In genomic region chr2:90726818-90727217, GRCm38 (mm10) we compare ENCODE assay signal across 30 mouse cellular contexts. TPM values are rescaled to one million over a fixed set of nuclear protein-coding genes. Genes with fewer than 3 reads are reported as not detected.
"Had no signal": no experiment of that assay in that cellular context is flagged by ENCODE, and none has a peak within 500 bp of the region (broad histone marks: within the 10 kb centered on the region; RNA-seq: fewer than 3 reads in every experiment).

No protein-coding gene starts in this region.

- DNase-seq: left cerebral cortex, postnatal 4 days; liver, embryonic 13.5 days; liver, postnatal 0 days; lung, adult 18-20 months; lung, adult 2 months; lung, embryonic 14.5 days; lung, postnatal 10 days; lung, postnatal 14 days; lung, postnatal 36 days; lung, postnatal 4 days; midbrain, embryonic 14.5 days had no signal

- H3K4me2 ChIP-seq: limb, embryonic 12.5 days; limb, embryonic 13.5 days; limb, embryonic 15.5 days; liver, embryonic 11.5 days; liver, embryonic 13.5 days; liver, embryonic 15.5 days; lung, embryonic 14.5 days; lung, embryonic 15.5 days; midbrain, embryonic 11.5 days; midbrain, embryonic 12.5 days; midbrain, embryonic 13.5 days; midbrain, embryonic 15.5 days; neural tube, embryonic 12.5 days had no signal

- H3K9me3 ChIP-seq: limb, embryonic 10.5 days; limb, embryonic 12.5 days; limb, embryonic 13.5 days; limb, embryonic 15.5 days; liver, embryonic 13.5 days; liver, embryonic 15.5 days; lung, embryonic 15.5 days; megakaryocyte, embryonic 14.5 days; midbrain, embryonic 10.5 days; midbrain, embryonic 12.5 days; midbrain, embryonic 13.5 days; midbrain, embryonic 15.5 days; neural tube, embryonic 12.5 days had no signal

- H3K27me3 ChIP-seq: limb, embryonic 12.5 days; limb, embryonic 13.5 days; limb, embryonic 15.5 days; liver, embryonic 13.5 days; liver, embryonic 15.5 days; lung, embryonic 15.5 days; megakaryocyte, embryonic 14.5 days; midbrain, embryonic 12.5 days; midbrain, embryonic 13.5 days; midbrain, embryonic 15.5 days; neural tube, embryonic 12.5 days had no signal

- H3K9ac ChIP-seq: limb, embryonic 12.5 days; limb, embryonic 13.5 days; limb, embryonic 15.5 days; liver, embryonic 13.5 days; liver, embryonic 14.5 days; liver, embryonic 15.5 days; liver, postnatal 0 days; lung, embryonic 14.5 days; lung, embryonic 15.5 days; midbrain, embryonic 12.5 days; midbrain, embryonic 13.5 days; midbrain, embryonic 15.5 days; neural tube, embryonic 12.5 days had no signal

- H3K4me1 ChIP-seq: limb, embryonic 10.5 days; limb, embryonic 12.5 days; limb, embryonic 13.5 days; limb, embryonic 15.5 days; liver, embryonic 15.5 days; lung, embryonic 15.5 days; megakaryocyte, embryonic 14.5 days; midbrain, embryonic 10.5 days; midbrain, embryonic 12.5 days; midbrain, embryonic 13.5 days; midbrain, embryonic 15.5 days; neural tube, embryonic 12.5 days had no signal

- H3K27ac ChIP-seq: limb, embryonic 10.5 days; limb, embryonic 12.5 days; limb, embryonic 13.5 days; limb, embryonic 15.5 days; liver, embryonic 13.5 days; liver, embryonic 14.5 days; liver, embryonic 15.5 days; lung, embryonic 15.5 days; macrophage; midbrain, embryonic 10.5 days; midbrain, embryonic 12.5 days; midbrain, embryonic 13.5 days; midbrain, embryonic 15.5 days; neural tube, embryonic 12.5 days had no signal

- H3K4me3 ChIP-seq: limb, embryonic 10.5 days; limb, embryonic 12.5 days; limb, embryonic 13.5 days; limb, embryonic 15.5 days; liver, embryonic 13.5 days; liver, embryonic 15.5 days; lung, embryonic 15.5 days; megakaryocyte, embryonic 14.5 days; midbrain, embryonic 10.5 days; midbrain, embryonic 12.5 days; midbrain, embryonic 13.5 days; midbrain, embryonic 15.5 days; myocyte; neural tube, embryonic 12.5 days had no signal

- ATAC-seq: liver, postnatal 0 days; lung, postnatal 0 days; midbrain, embryonic 13.5 days; midbrain, embryonic 15.5 days; midbrain, embryonic 16.5 days had no signal

RNA-seq across cellular contexts. Expression of gene Agbl2, which starts 55.7 kb away (rescaled TPM):
- polyA plus RNA-seq: liver, embryonic 15.5 days; liver, postnatal 0 days; macrophage; myocyte had no signal
